ENCODE assay signal across 16 mouse cellular contexts in the genomic region with DNA sequence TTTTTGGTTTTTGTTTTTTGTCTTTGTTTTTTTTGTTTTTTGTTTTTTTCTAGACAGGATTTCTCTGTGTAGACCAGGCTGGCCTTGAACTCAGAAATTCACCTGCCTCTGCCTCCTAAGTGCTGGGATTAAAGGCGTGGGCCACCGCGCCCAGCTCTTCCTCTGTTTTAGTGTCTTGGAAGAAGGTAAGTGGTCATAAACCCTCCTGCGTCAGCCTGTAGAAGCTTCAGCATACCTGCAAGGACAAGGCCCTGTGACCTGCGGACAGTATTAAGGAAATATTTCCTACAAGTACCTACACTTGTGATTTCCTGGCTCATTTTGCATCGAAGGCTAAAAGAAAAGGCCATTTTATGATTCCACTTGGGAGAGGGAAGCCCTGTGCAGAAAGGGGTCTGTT.
"Had no signal": no experiment of that assay in that cellular context is flagged by ENCODE, and none has a peak within 500 bp of the region (broad histone marks: within the 10 kb centered on the region; RNA-seq: fewer than 3 reads in every experiment).

No protein-coding gene starts in this region.

- ATAC-seq: liver, postnatal 0 days; lung, postnatal 0 days; midbrain, embryonic 16.5 days had no signal

- H3K4me3 ChIP-seq: lung, embryonic 15.5 days; midbrain, embryonic 10.5 days; midbrain, embryonic 12.5 days; myocyte; neural tube, embryonic 13.5 days; neural tube, embryonic 15.5 days; stomach, embryonic 15.5 days had no signal

- H3K9ac ChIP-seq: liver, postnatal 0 days; lung, embryonic 15.5 days; midbrain, embryonic 12.5 days; neural tube, embryonic 13.5 days; neural tube, embryonic 15.5 days; stomach, embryonic 15.5 days had no signal

- H3K27ac ChIP-seq: midbrain, embryonic 12.5 days; neural tube, embryonic 13.5 days; neural tube, embryonic 15.5 days had no signal

- H3K27me3 ChIP-seq: lung, embryonic 15.5 days; midbrain, embryonic 12.5 days; neural tube, embryonic 13.5 days; neural tube, embryonic 15.5 days; stomach, embryonic 15.5 days had no signal

- H3K36me3 ChIP-seq: lung, embryonic 15.5 days; midbrain, embryonic 10.5 days; midbrain, embryonic 12.5 days; neural tube, embryonic 13.5 days; neural tube, embryonic 15.5 days; stomach, embryonic 15.5 days had no signal

- DNase-seq: liver, postnatal 0 days; lung, adult 2 months; lung, postnatal 4 days; midbrain, embryonic 14.5 days; right cerebral cortex, postnatal 14 days; thymus, adult 2 months; thymus, postnatal 25 days had no signal

- H3K4me2 ChIP-seq: lung, embryonic 15.5 days; midbrain, embryonic 12.5 days; neural tube, embryonic 13.5 days; neural tube, embryonic 15.5 days; stomach, embryonic 15.5 days had no signal

- H3K9me3 ChIP-seq: lung, embryonic 15.5 days; midbrain, embryonic 10.5 days; midbrain, embryonic 12.5 days; neural tube, embryonic 13.5 days; neural tube, embryonic 15.5 days; stomach, embryonic 15.5 days had no signal
